Mouse (Mus musculus) gastrocnemius, postnatal 36 days (tissue): Measurements from ENCODE around the gene Tyms. TPM values are rescaled to one million over a fixed set of nuclear protein-coding genes. Genes with fewer than 3 reads are reported as not detected.
"Not testable (repeated sequence)": the region's sequence is repeated elsewhere in the genome, so short reads cannot be mapped to it uniquely, and the experiment has no call there.

ENCODE experiments used
- DNase-seq, 2 experiments: peaks; one replicate each; pipeline ENCODE4 v3.0.0; 2022
- intact Hi-C: fragments of 180-260 bp; cut with DNase I; formaldehyde crosslinking; loops from one replicate; pipeline ENCODE4 v1.15.1; 2025
- total RNA-seq, 2 experiments: library from RNA; stranded (reverse); gene quantifications; 2 replicates each; pipeline ENCODE4 v1.2.3; 2021

Tyms gene
- total RNA-seq, 2 experiments from 2014 or later = 1.5 to 1.9 TPM

GRCm38 (mm10) chr5:30104339-30104738, 30.9 kb upstream of the Tyms start:
- peak in 1 of 2 experiments; percentile 25 for DNase-seq
- intact Hi-C loops = no loop called here

- intact Hi-C loops = no loop called here
- DNase-seq = no peak
These were observed 29.9 kb upstream of the Tyms start for GRCm38 (mm10) chr5:30103340-30103739.

- intact Hi-C loops = no loop called here
These were observed 24.8 kb upstream of the Tyms start for GRCm38 (mm10) chr5:30098260-30098659.

GRCm38 (mm10) chr5:30095731-30096130, 22.3 kb upstream of the Tyms start:
- intact Hi-C loops = no loop called here
- DNase-seq = no peak

More at GRCm38 (mm10) chr5:30098260-30098659, 24.8 kb upstream of the Tyms start:
- no peak for DNase-seq

GRCm38 (mm10) chr5:30094399-30094798, 21.0 kb upstream of the Tyms start:
- intact Hi-C loops = no loop called here
- no peak for DNase-seq

GRCm38 (mm10) chr5:30092701-30093100, 19.3 kb upstream of the Tyms start:
- no peak for DNase-seq
- intact Hi-C loops = no loop called here

GRCm38 (mm10) chr5:30072377-30072776, 1.0 kb downstream of the Tyms start:
- DNase-seq = no peak
- intact Hi-C loops = no loop called here

GRCm38 (mm10) chr5:30071677-30072076, 1.7 kb downstream of the Tyms start:
- no peak for DNase-seq
- intact Hi-C loops = no loop called here

GRCm38 (mm10) chr5:30067726-30068125, 5.7 kb downstream of the Tyms start:
- no peak for DNase-seq
- intact Hi-C loops = no loop called here

- intact Hi-C loops, DNase-seq: not testable (repeated sequence)
These were observed 13.8 kb downstream of the Tyms start for GRCm38 (mm10) chr5:30059607-30060006.

GRCm38 (mm10) chr5:30058216-30058731, 15.1 kb downstream of the Tyms start:
- intact Hi-C loops = no loop called here
- DNase-seq = no peak

GRCm38 (mm10) chr5:30039841-30040240, 33.6 kb downstream of the Tyms start:
- not testable (repeated sequence) for DNase-seq
- intact Hi-C loops = loop anchor here (5.0 kb wide), 1 partner anchor 1317 kb away; no protein-coding TSS in a partner anchor

GRCm38 (mm10) chr5:30039324-30039723, 34.1 kb downstream of the Tyms start:
- DNase-seq, intact Hi-C loops: not testable (repeated sequence)

GRCm38 (mm10) chr5:30037111-30037510, 36.3 kb downstream of the Tyms start:
- intact Hi-C loops, DNase-seq: not testable (repeated sequence)

- intact Hi-C loops, DNase-seq: not testable (repeated sequence)
These were observed 37.6 kb downstream of the Tyms start for GRCm38 (mm10) chr5:30035862-30036261.

GRCm38 (mm10) chr5:30014580-30014979, 58.8 kb downstream of the Tyms start:
- intact Hi-C loops = loop anchor here (5.0 to 10.0 kb wide), 2 partner anchors 187 to 280 kb away; partner anchors contain the start of genes Dnajb6 and Gm5129
- no peak for DNase-seq

- DNase-seq = peak; percentile 91
- intact Hi-C loops = loop anchor here (5.0 to 10.0 kb wide), 2 partner anchors 186 to 278 kb away; partner anchors contain the start of genes Dnajb6 and Gm5129
These were observed 60.5 kb downstream of the Tyms start, which contains the start of gene Il6 for GRCm38 (mm10) chr5:30012726-30013503. Gene Il6 (plus strand): TSS chr5:30013114.

Other genes with a start within 250 kb of the Tyms start
- gene Il6, start 60.5 kb downstream of the Tyms start, total RNA-seq = not detected
- not detected for gene Garem2, start 31.5 kb upstream of the Tyms start, total RNA-seq
- not detected for gene 3110082J24Rik, start 32.5 kb upstream of the Tyms start, total RNA-seq
- gene Hadha, start 81.5 kb upstream of the Tyms start, total RNA-seq = 100 to 1,000 TPM; 299 to 336 TPM
- 100 to 1,000 TPM; 351 to 401 TPM for gene Hadhb, start 81.6 kb upstream of the Tyms start, total RNA-seq
- not detected for gene Adgrf3, start 132.1 kb upstream of the Tyms start, total RNA-seq
- 1 to 10 TPM; 9.0 to 9.8 TPM for gene Selenoi, start 159.0 kb upstream of the Tyms start, total RNA-seq
- under 1 TPM in 1 of 2 experiments, not detected in 1; 0.48 TPM for gene Drc1, start 207.8 kb upstream of the Tyms start, total RNA-seq